Mouse (Mus musculus) left cerebral cortex, adult 18-20 months (tissue): ENCODE results near the gene Pax9. TPM values are rescaled to one million over a fixed set of nuclear protein-coding genes. Genes with fewer than 3 reads are reported as not detected.

Source experiments
- DNase-seq, 2 experiments: peaks; one replicate each; pipeline ENCODE4 v3.0.0; 2021 to 2022; ENCODE audit warnings: low spot score in 2 of 2, mixed read lengths in 1 of 2
- total RNA-seq, 2 experiments: library from RNA; stranded (reverse); gene quantifications; 2 replicates each; pipeline ENCODE4 v1.2.3; 2021

Gene Pax9
- total RNA-seq, 2 experiments from 2014 or later = not detected

- DNase-seq = no peak
Observed at GRCm38 (mm10) chr12:56697011-56697740, 5.6 kb downstream of the Pax9 start.

- no peak for DNase-seq
Observed at GRCm38 (mm10) chr12:56697785-56698184, 6.2 kb downstream of the Pax9 start.

GRCm38 (mm10) chr12:56698191-56698980, 6.8 kb downstream of the Pax9 start:
- DNase-seq = no peak

- no peak for DNase-seq
Observed at GRCm38 (mm10) chr12:56699351-56699750, 7.8 kb downstream of the Pax9 start.

GRCm38 (mm10) chr12:56699915-56700900, 8.6 kb downstream of the Pax9 start:
- no peak for DNase-seq

GRCm38 (mm10) chr12:56701004-56701403, 9.4 kb downstream of the Pax9 start:
- no peak for DNase-seq

- no peak for DNase-seq
Observed at GRCm38 (mm10) chr12:56717971-56718706, 26.6 kb downstream of the Pax9 start.

GRCm38 (mm10) chr12:56718707-56719051, 27.1 kb downstream of the Pax9 start:
- DNase-seq = no peak

- DNase-seq = no peak
Observed at GRCm38 (mm10) chr12:56727631-56728030, 36.1 kb downstream of the Pax9 start.

GRCm38 (mm10) chr12:56737104-56737503, 45.5 kb downstream of the Pax9 start:
- no peak for DNase-seq

Other genes with a start within 250 kb of the Pax9 start
- gene Nkx2-1, start 154.9 kb upstream of the Pax9 start, total RNA-seq = under 1 TPM; 0.28 to 0.67 TPM
- gene Nkx2-9, start 78.5 kb upstream of the Pax9 start, total RNA-seq = under 1 TPM in 1 of 2 experiments, not detected in 1; 0.40 TPM